Mouse (Mus musculus): ENCODE results near the gene Zranb3.
"Not testable (repeated sequence)": the region's sequence is repeated elsewhere in the genome, so short reads cannot be mapped to it uniquely, and the experiment has no call there.

The Zranb3 gene

GRCm38 (mm10) chr1:127989876-127990731, 112.7 kb downstream of the Zranb3 start:
- DNase-seq (ENCODE audit: low read depth, low spot score), result peak; percentile 84

DNA sequence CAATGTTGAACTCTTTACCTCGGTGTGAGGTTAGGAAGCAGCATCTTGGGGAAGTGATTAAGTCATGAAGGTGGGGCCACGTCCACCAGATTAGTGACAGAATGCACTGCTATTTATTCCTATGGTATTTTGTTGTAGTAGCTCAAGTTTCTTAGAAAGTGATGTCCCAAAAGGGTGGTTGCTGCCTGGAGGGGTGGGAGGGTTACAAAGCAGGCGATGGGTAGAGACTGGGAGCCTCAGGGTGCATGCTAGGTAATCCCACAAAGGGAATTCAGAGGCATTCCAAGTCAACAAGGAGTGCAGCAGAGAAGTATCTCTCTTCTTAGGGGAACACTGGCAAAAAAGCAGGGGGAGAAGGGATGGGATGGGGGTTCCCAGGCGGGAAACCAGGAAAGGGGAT, 113.5 kb downstream of the Zranb3 start:
- no peak for DNase-seq (ENCODE audit: low read depth, low spot score)

GRCm38 (mm10) chr1:127988246-127988645, 114.6 kb downstream of the Zranb3 start:
- DNase-seq (ENCODE audit: low read depth, low spot score), result no peak

DNA sequence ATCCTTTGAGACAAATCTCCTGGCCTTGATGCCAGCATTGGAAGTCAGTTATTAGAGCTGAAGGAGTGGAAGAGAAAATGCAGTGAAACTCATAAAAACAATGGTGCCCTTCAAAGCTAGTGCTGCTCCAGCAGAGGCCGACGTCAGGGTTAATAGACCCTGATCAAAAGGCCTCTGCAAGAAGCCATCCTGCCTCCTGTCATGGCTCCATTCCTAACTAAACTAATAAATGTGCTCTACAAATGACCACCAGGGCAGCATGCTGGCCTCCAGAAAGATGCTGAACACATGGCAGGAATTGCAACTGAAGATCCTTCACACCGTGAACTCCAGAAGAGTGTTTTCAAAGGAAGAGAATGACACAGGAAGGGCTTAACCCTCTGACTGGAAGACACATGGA, 117.5 kb downstream of the Zranb3 start:
- DNase-seq (ENCODE audit: low read depth, low spot score), result no peak

DNA sequence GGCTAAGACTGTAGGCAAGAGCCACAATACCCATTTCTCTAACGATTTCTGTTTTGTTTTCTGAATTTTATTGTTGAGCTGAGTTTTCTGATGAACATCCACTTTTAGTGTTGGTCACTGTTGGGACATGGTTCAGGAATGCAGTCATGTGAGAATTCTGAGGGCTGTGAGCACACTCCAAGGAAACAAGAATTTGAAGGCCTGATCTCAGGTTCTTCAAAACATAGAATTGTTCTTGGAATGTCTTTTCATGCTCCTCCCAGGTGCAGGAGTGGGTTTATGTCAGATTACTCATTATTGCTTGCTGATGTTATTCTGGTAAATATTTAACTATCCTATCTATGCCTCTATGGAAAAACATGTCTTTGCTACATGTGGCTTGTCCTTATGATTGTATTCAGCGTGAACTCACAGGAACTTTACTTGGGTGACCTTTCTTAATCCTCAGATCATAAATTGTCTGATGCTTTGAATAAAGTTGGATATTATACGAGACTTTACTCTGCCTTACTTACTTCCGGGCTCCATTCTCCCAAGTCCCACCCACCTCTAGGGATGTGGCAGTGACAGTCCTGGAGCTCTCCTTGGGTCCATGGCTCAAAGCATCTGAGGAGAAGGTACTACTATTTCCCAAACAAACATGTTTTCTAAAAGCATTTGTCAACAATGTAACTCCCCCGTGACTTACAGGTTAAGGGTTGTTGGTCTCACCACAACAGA, 119.4 kb downstream of the Zranb3 start:
- no peak for DNase-seq (ENCODE audit: low read depth, low spot score)

DNA sequence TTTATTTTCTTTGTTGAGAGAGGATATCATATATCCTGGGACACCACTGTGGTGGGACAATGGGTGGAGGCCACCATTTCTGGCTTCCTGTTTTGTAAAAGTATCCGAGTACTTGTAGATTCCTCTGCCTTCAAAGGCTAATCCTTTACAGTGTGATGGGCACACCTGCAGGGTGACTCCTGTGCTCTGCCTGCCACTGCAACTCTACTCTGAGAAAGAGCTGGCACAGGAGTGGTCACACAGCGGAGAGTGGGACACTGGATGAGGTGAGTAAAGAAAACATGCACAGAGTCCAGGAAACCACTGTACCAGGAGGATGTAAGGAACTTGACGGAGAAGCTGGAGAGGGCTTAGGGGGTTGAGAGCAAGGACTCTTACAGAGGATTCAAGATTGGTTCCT, 120.6 kb downstream of the Zranb3 start:
- DNase-seq (ENCODE audit: low read depth, low spot score), result no peak

- no peak for DNase-seq (ENCODE audit: low read depth, low spot score)
Measured at GRCm38 (mm10) chr1:127980911-127981559, 121.8 kb downstream of the Zranb3 start.

DNA sequence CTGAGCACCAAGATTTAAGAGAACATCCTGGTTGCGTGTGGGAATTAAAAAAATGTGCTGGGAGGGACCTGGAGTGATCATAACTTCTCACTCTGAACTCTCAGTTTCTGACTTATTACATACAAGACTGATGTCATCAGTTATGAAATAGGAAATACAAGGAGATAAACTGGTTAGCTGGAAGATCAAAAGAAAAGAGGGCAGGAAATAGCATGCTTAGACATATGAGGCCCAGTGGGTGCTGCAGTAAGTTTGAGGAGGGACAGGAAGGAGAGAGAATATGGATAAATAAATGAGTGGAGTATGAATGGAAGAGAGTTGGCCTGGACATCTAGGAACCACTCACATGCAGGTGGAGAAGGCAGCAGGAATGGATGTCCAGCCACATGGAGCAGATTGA, 124.7 kb downstream of the Zranb3 start:
- no peak for DNase-seq (ENCODE audit: low read depth, low spot score)

- DNase-seq (ENCODE audit: low read depth, low spot score), result no peak
Measured at GRCm38 (mm10) chr1:127976106-127976505, 126.7 kb downstream of the Zranb3 start.

GRCm38 (mm10) chr1:127975676-127976075, 127.2 kb downstream of the Zranb3 start:
- DNase-seq (ENCODE audit: low read depth, low spot score), result no peak

DNA sequence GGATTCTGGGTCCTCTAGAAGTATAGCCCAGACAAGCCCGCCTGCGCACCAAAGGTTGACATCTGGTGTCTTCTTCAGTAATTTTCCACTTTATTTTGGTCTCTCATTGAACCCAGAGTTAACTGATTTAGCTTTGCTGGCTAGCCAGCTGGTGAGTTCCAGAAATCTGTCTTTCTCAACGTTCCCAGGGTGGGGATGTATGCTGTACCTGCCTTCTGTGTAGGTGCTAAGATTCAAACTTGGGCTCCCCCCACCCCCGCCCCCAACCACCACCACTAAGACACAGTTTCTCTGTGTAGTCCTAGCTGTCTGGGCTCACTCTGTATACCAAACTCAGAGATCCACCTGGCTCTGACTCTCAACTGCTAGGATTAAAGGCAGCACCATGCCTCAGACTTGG, 128.8 kb downstream of the Zranb3 start:
- no peak for DNase-seq (ENCODE audit: low read depth, low spot score)

DNA sequence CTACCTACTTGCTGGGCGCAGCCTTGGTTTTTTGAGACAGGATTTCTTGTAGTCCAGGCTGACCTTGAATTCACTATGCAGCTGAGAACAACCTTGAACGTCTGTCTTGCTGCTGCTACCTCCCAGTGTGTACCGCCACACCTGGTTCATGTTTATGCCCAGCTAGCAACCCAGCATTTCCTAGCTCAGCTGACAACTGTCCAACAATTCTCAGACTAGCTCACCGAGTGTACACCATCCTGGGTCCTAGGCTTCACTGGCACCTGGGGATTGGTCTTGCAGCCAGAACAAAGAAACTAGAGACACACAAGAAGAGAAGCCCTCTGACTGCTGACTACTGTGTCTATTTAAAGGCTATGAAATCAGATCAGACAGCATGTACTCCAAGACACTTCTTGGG, 132.0 kb downstream of the Zranb3 start:
- peak; percentile 77 for DNase-seq (ENCODE audit: low read depth, low spot score)

GRCm38 (mm10) chr1:127963326-127963725, 139.5 kb downstream of the Zranb3 start:
- DNase-seq (ENCODE audit: low read depth, low spot score), result no peak

DNA sequence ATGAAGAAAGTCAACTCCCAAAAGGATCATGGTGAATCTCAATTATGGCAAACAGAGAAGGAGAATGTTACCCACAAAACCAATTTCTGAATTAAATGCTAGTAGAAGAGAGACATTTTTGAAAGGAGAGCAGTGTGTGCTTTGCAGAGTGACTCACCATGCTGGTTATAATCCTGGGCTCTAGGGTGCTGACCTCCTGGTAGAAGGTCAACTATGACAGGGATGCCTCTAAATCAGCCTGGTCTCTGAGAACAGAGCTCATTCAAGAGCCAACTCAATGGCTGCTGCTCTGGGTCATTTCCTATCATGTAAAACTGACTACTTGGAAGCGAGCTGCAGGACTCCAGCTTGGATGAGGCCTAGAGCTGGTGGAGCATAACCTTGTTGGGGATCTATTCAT, 141.7 kb downstream of the Zranb3 start:
- DNase-seq (ENCODE audit: low read depth, low spot score), result peak; percentile 42

- DNase-seq (ENCODE audit: low read depth, low spot score), result no peak
Measured at GRCm38 (mm10) chr1:127959312-127959718, 143.5 kb downstream of the Zranb3 start.

- DNase-seq (ENCODE audit: low read depth, low spot score), result no peak
Measured at GRCm38 (mm10) chr1:127958801-127959200, 144.0 kb downstream of the Zranb3 start.

GRCm38 (mm10) chr1:127956524-127956923, 146.3 kb downstream of the Zranb3 start:
- DNase-seq (ENCODE audit: low read depth, low spot score), result no peak

DNA sequence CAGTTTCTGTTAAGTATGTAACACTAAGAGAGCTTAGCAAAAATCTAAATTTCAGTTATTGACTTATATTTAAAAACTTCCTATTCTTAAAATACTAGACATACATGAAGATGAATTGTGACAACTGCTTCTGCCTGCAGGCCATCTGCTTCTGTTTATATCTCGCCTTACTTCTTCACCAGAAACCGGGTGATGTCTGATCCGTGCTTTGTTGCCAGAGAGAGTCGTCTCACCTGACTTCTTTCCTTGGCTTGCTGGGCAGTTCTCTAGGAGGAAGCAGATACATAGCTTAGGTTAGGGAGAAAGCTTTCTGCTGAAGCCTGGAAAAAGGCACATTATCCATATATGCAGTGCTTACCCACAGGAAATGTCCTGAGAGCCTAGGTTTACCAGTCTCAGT, 148.0 kb downstream of the Zranb3 start:
- DNase-seq (ENCODE audit: low read depth, low spot score), result no peak

GRCm38 (mm10) chr1:127954198-127954597, 148.6 kb downstream of the Zranb3 start:
- not testable (repeated sequence) for DNase-seq (ENCODE audit: low read depth, low spot score)

GRCm38 (mm10) chr1:127952276-127952675, 150.6 kb downstream of the Zranb3 start:
- DNase-seq (ENCODE audit: low read depth, low spot score), result no peak

DNA sequence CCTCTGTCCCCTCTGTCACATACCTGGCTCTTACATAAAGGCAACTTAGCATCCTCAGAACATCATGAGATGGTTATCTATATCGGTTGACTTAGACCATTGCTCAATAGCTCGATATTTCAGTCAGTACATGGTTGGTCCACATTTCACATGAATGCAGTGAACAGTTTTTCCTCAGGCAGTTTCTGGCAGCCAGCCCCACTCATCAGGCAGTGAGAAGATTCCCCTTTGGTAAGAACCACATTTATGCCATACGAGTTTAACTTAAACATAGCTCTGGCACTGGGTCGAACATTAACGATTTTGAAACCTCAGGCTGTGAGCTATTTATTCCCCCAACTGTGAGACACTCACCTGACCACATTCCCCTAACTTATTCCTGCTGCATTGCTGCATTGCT, 154.1 kb downstream of the Zranb3 start:
- no peak for DNase-seq (ENCODE audit: low read depth, low spot score)

DNA sequence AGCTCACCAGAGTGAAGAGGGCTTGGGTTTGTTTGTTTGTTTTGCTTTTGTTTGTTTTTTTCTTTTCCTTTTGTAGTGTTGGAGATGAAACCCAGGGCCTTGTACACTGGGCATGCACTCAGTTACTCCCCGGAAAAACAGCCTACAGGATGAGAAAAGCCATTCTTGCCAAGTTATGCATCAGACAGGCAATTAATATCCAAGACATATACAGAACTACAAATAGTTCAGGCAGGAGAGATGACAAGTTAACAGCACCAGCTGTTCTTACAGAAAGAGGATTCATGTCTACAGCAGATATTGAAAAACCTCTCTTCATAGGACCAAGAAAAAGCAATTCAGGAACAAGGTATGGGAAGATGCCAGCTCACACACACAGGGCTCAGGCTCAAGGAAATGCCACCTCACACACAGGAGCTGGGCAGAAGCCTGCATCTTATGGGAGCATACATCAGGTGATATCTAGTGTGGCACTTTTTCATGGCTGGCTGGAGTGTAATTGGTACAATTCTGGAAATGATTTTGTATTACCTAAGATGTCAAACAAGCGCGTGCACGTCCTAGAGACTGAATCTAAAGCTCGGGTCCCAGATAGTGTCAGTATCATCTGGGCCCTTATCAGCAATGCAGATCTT, 156.1 kb downstream of the Zranb3 start:
- DNase-seq (ENCODE audit: low read depth, low spot score), result no peak
